Mouse (Mus musculus) gonadal fat pad, adult 2 months (tissue): ENCODE measurements around the gene Efs. TPM values are rescaled to one million over a fixed set of nuclear protein-coding genes. Genes with fewer than 3 reads are reported as not detected.

Source experiments
- DNase-seq: peaks from one replicate; pipeline ENCODE4 v3.0.0-alpha.2; 2012; ENCODE audit warnings: low read depth
- polyA plus RNA-seq: library from polyadenylated mRNA; depleted of rRNA; stranded (reverse); fragments of >200 nt; gene quantifications from 2 replicates; pipeline ENCODE4 v1.2.3, GENCODE M21; 2012; rRNA removed

The Efs gene
- polyA plus RNA-seq, 1 experiment = 12.1 TPM

DNA sequence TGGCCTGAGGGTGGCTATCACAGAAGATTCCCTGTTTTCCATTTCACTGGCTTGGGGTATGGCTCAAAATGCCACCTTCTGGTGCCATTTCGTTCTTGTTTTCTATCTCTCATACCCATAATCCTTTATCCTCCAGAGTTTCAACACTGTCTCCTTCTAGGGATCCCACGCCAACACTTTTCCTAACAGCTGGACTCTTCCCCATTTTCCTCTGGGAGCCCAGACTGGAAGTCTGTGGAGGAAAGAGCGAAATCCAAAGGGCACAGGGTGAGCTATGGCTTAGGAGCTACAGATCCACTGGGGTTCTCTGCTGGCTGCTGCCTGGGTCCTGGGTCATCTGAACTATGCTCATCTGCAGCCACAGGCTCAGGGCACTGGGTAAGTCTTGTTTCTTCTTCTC, 51.8 kb downstream of the Efs start:
- no peak for DNase-seq

DNA sequence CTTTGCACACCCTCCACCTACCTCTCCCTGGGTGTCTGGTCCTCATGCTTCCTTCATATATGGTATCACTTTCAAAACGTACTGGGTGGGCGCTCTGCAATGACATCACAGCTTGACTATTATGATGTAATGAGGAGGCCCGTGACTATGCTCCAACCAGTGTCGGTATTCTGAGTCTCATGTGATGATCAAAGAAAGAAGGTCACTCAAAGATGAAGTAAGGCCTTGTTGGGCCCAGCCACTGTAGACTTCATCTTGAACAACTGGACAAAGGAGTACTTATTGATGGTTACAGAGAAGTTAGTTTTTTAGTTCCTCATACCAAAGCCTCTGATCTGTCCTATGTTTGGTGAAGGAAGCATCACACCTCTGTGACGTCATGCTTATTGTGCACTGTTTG, 55.1 kb downstream of the Efs start, which contains the start of gene Homez:
Gene Homez (minus strand): TSS at position 101 of the 400 bp plus-strand sequence.
- DNase-seq = no peak

DNA sequence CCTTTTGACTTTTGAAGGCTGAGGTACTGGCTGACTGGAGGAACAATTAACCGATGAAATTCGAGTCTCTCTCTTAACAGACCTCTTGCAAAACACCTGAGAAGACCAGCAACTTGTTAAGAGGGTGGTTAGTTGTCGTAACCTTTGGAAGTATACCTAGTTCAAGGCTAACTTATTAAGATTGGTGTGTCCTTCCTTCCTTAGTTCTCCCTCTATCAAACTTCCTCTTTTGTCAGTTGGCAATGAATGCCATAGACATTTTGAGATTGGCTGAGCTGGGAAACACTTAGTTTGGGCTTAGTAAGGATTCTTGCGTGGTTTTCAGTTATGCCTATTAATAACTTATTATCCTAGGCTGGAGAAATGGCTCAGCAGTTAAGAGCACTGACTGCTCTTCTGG, 57.9 kb downstream of the Efs start:
- DNase-seq = no peak

DNA sequence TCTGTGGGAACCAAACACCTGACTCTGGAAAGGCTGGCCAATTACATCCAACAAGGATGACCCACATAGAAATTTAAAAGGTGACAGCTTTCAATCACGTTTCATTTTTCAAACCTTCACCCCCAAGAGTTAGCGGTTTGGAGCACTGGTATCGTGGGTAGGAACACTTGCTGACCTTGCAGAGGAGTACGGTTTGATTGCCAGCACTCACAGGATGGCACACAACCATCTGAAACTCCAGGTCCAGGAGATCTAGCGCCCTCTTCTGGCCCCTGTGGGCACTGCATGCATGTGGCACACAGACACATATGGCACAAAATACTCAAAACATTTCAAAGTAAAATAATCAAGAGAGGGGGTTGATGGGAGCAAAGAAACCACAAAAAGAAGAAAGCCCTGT, 59.0 kb downstream of the Efs start:
- DNase-seq = no peak

Other genes with a start within 250 kb of the Efs start
- gene 1700123O20Rik, start 239.9 kb downstream of the Efs start, polyA plus RNA-seq = 57.6 and 61.5 TPM in 2 replicates
- 94.9 and 98.3 TPM in 2 replicates for gene Acin1, start 239.2 kb downstream of the Efs start, polyA plus RNA-seq
- gene Gm29776, start 227.3 kb downstream of the Efs start, polyA plus RNA-seq = 0.08 and 0.16 TPM in 2 replicates
- gene Cebpe, start 214.0 kb downstream of the Efs start, polyA plus RNA-seq = 0.48 and 0.63 TPM in 2 replicates
- 41.8 and 54.3 TPM in 2 replicates for gene Slc7a8, start 144.2 kb downstream of the Efs start, polyA plus RNA-seq
- not detected in 2 replicates for gene Rnf212b, start 112.0 kb downstream of the Efs start, polyA plus RNA-seq
- gene Homez, start 55.2 kb downstream of the Efs start, polyA plus RNA-seq = 9.1 and 10.1 TPM in 2 replicates
- 26.7 and 30.8 TPM in 2 replicates for gene Ppp1r3e, start 48.6 kb downstream of the Efs start, polyA plus RNA-seq
- gene Bcl2l2, start 42.7 kb downstream of the Efs start, polyA plus RNA-seq = 76.2 and 83.0 TPM in 2 replicates
- gene Gm20521, start 42.7 kb downstream of the Efs start, polyA plus RNA-seq = 1.4 and 4.1 TPM in 2 replicates
- 185 and 205 TPM in 2 replicates for gene Pabpn1, start 33.6 kb downstream of the Efs start, polyA plus RNA-seq
- gene Slc22a17, start 13.0 kb downstream of the Efs start, polyA plus RNA-seq = 63.8 and 66.2 TPM in 2 replicates
- 0.11 TPM in 1 of 2 replicates, not detected in the other for gene Il25, start 6.6 kb upstream of the Efs start, polyA plus RNA-seq
- gene Cmtm5, start 10.1 kb upstream of the Efs start, polyA plus RNA-seq = 0.63 and 0.74 TPM in 2 replicates
- 0.03 TPM in 1 of 2 replicates, not detected in the other for gene Myh6, start 40.8 kb upstream of the Efs start, polyA plus RNA-seq
- not detected in 2 replicates for gene Gm17428, start 50.8 kb upstream of the Efs start, polyA plus RNA-seq
- gene Myh7, start 68.5 kb upstream of the Efs start, polyA plus RNA-seq = 0.18 and 0.54 TPM in 2 replicates
- gene Ngdn, start 89.3 kb upstream of the Efs start, polyA plus RNA-seq = 12.1 and 14.6 TPM in 2 replicates
- gene Zfhx2, start 166.2 kb upstream of the Efs start, polyA plus RNA-seq = 0.69 and 1.3 TPM in 2 replicates
- 9.6 and 13.0 TPM in 2 replicates for gene Thtpa, start 168.7 kb upstream of the Efs start, polyA plus RNA-seq
- 19.2 and 26.4 TPM in 2 replicates for gene Ap1g2, start 180.5 kb upstream of the Efs start, polyA plus RNA-seq
- 0.41 and 0.45 TPM in 2 replicates for gene Jph4, start 190.8 kb upstream of the Efs start, polyA plus RNA-seq